Mouse (Mus musculus) hindbrain, embryonic 12.5 days (tissue): ENCODE results near the gene Rcan2. TPM values are rescaled to one million over a fixed set of nuclear protein-coding genes. Genes with fewer than 3 reads are reported as not detected.

Source experiments
- ATAC-seq: fragments of 200-750 bp; cut with Nextera tagmentation; 2 replicates; pipeline ENCODE4 v1.8.0; 2017; ENCODE audit warnings: moderate TSS enrichment; ENCODE audit not compliant: low FRiP score
- H3K27ac ChIP-seq: fragments of 300-500 bp; sonication (generic); 2 replicates; pipeline ENCODE4 v1.5.1; 2016; ENCODE audit warnings: mild to moderate bottlenecking
- H3K27me3 ChIP-seq: fragments of 300-500 bp; sonication (generic); 2 replicates; pipeline ENCODE4 v1.6.1; 2016; ENCODE audit warnings: mild to moderate bottlenecking
- H3K36me3 ChIP-seq: fragments of 300-500 bp; sonication (generic); 2 replicates; pipeline ENCODE4 v1.6.1; 2016; ENCODE audit warnings: mild to moderate bottlenecking
- H3K4me1 ChIP-seq: fragments of 300-500 bp; sonication (generic); 2 replicates; pipeline ENCODE4 v1.6.1; 2016
- H3K4me2 ChIP-seq: fragments of 300-500 bp; sonication (generic); replicated peaks from 2 replicates; pipeline ENCODE4 v1.6.1; 2016; ENCODE audit warnings: mild to moderate bottlenecking
- H3K4me3 ChIP-seq: fragments of 300-500 bp; sonication (generic); 2 replicates; pipeline ENCODE4 v1.5.1; 2016; ENCODE audit warnings: mild to moderate bottlenecking
- H3K9ac ChIP-seq: fragments of 300-500 bp; sonication (generic); 2 replicates; pipeline ENCODE4 v1.6.1; 2016; ENCODE audit warnings: mild to moderate bottlenecking, moderate library complexity
- H3K9me3 ChIP-seq: fragments of 300-500 bp; sonication (generic); replicated peaks from 2 replicates; pipeline ENCODE4 v1.6.1; 2016; ENCODE audit warnings: mild to moderate bottlenecking
- WGBS: fragments of 180-500 bp; shearing (Covaris S2); methylation state at CpG from one replicate; pipeline ENCODE4 v1.1.7; 2016; 5-methylcytosine and 5-hydroxymethylcytosine counted together
- polyA plus RNA-seq: library from polyadenylated mRNA; unstranded; fragments of >200 nt; fragmentation: Nextera tagmentation; extraction: Ambion mirVana; gene quantifications from 2 replicates; pipeline ENCODE4 v1.2.1, GENCODE M21; 2016

The Rcan2 gene
- polyA plus RNA-seq, 1 experiment from 2014 or later, result 51.9 TPM

DNA sequence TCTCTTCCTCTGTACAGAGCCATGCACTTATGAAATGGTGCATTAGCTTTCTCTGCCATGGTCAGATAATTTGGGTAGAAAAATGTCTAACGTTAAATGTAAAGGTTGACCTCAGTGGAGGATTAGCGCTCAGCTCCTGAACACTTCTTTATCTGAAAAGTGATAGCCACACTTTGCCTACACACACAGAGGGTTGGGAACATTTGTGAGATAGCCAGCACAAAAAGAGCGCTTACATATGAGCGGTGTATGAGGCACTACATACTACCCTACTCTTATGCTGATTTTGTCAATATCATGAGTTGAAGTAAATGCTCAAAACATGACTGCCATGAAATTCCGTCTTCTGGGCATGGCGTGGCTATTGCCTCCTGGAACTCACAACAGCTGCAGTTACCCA is 196.9 kb downstream of the Rcan2 start:
- Histone ChIP-seq H3K4me1 (peaks cover 8% of the 10 kb centered on the region; the same call in 1 of the 2 replicates), H3K9ac (no peak overlapping the region), H3K27me3 (no peaks in the 10 kb centered on the region), H3K27ac (no peak overlapping the region), H3K4me3 (no peak overlapping the region), H3K4me2 (no peak overlapping the region), H3K9me3 (no peaks in the 10 kb centered on the region), H3K36me3 (no peaks in the 10 kb centered on the region)
- ATAC-seq, result no peak
- WGBS, result 95% methylated on average over 6 of the region's 6 CpGs

GRCm38 (mm10) chr17:44004401-44004800 is 203.2 kb downstream of the Rcan2 start:
- no peak for ATAC-seq
- WGBS, result 51% methylated on average over 2 of the region's 2 CpGs
- H3K4me1 ChIP-seq, result no peaks in the 10 kb centered on the region

GRCm38 (mm10) chr17:44007411-44007810 is 206.3 kb downstream of the Rcan2 start:
- Histone ChIP-seq H3K36me3 (no peaks in the 10 kb centered on the region), H3K27ac (no peak overlapping the region), H3K9ac (no peak overlapping the region), H3K4me2 (no peak overlapping the region), H3K27me3 (no peaks in the 10 kb centered on the region), H3K4me1 (no peaks in the 10 kb centered on the region), H3K4me3 (no peak overlapping the region), H3K9me3 (no peaks in the 10 kb centered on the region)
- ATAC-seq, result no peak
- WGBS, result 88% methylated on average over 2 of the region's 2 CpGs

More at GRCm38 (mm10) chr17:44004401-44004800, 203.2 kb downstream of the Rcan2 start:
- Histone ChIP-seq H3K9me3 (no peaks in the 10 kb centered on the region), H3K27me3 (no peaks in the 10 kb centered on the region), H3K9ac (no peak overlapping the region), H3K27ac (no peak overlapping the region), H3K4me2 (no peak overlapping the region), H3K36me3 (no peaks in the 10 kb centered on the region), H3K4me3 (no peak overlapping the region)

- Histone ChIP-seq H3K9ac (no peak overlapping the region), H3K4me2 (no peak overlapping the region), H3K9me3 (no peaks in the 10 kb centered on the region), H3K27me3 (no peaks in the 10 kb centered on the region), H3K27ac (no peak overlapping the region), H3K36me3 (no peaks in the 10 kb centered on the region), H3K4me3 (no peak overlapping the region), H3K4me1 (no peaks in the 10 kb centered on the region)
- no peak for ATAC-seq
- 72% methylated on average over 4 of the region's 4 CpGs for WGBS
Observed at GRCm38 (mm10) chr17:44011917-44012316, 210.8 kb downstream of the Rcan2 start.

DNA sequence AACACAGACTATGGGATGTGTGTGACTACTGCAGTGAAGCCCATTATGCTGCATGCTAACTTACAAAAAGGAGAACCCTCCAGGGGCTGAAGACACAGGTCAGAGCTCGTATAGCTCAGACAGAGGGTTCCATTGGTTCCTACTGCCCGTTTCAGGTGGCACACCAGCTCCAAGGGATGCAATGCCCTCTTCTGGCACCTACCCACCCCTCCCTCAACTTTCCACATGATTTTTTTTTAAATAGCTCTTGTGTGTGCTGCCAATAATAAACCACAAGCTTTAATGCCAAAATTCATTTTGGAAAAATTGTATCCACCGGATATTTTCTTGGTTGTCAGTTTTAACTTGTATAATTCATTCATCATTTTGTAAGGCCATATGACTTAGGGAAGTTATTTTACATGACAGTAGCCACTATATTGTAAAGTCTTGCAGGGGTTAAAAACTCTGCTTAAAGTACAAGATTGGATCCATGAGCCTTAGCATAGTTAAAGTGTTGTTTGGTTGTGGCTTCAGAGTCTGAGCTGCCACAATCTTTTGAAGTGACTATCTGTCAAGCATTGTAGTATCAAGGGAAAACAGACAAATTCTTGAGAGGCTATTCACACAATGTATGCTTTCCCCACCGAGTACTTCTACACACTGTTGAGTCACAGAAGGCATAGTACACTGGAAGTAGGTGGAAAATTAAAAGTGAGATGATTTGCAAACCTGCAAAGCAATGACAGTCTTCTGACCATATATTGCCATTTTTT is 212.8 kb downstream of the Rcan2 start:
- Histone ChIP-seq H3K27ac (no peak overlapping the region), H3K36me3 (0 out of 2 replicates have a peak, but pooled peaks cover 3% of the 10 kb centered on the region), H3K27me3 (no peaks in the 10 kb centered on the region), H3K9me3 (no peaks in the 10 kb centered on the region), H3K4me2 (no peak overlapping the region), H3K4me1 (no peaks in the 10 kb centered on the region), H3K9ac (no peak overlapping the region), H3K4me3 (no peak overlapping the region)
- no peak for ATAC-seq
- 69% methylated on average over 4 of the region's 4 CpGs for WGBS

DNA sequence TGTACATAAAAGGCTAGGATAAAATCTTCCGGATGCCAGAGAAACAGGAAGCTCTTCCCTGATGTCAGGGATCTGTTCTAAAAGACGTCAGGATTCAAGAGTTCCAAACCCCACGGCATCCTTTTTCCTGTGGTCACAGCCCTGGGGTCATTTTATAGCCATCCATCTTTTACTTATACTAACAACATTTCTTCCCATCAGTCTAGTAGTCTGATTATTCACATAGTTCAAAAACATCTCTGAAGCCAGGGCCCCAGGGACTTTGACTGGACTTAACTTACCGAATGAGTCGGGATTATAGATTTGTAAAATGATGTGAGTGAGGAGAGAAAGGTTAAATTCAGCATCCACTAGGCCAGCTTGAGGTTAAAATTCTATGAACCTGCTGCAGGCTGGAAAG is 215.2 kb downstream of the Rcan2 start:
- Histone ChIP-seq H3K9ac (no peak overlapping the region), H3K9me3 (no peaks in the 10 kb centered on the region), H3K27me3 (no peaks in the 10 kb centered on the region), H3K36me3 (0 out of 2 replicates have a peak, but pooled peaks cover 6% of the 10 kb centered on the region), H3K4me3 (no peak overlapping the region), H3K4me1 (no peaks in the 10 kb centered on the region), H3K4me2 (no peak overlapping the region), H3K27ac (no peak overlapping the region)
- WGBS, result 83% methylated on average over 5 of the region's 5 CpGs
- ATAC-seq, result no peak

GRCm38 (mm10) chr17:44020707-44021220 is 219.6 kb downstream of the Rcan2 start:
- Histone ChIP-seq H3K9ac (no peak overlapping the region), H3K9me3 (no peaks in the 10 kb centered on the region), H3K36me3 (0 out of 2 replicates have a peak, but pooled peaks cover 6% of the 10 kb centered on the region), H3K4me3 (no peak overlapping the region), H3K27ac (no peak overlapping the region), H3K4me1 (peaks cover 3% of the 10 kb centered on the region), H3K27me3 (no peaks in the 10 kb centered on the region), H3K4me2 (no peak overlapping the region)
- 77% methylated on average over 6 of the region's 6 CpGs for WGBS
- ATAC-seq, result no peak

GRCm38 (mm10) chr17:44023842-44024241 is 222.7 kb downstream of the Rcan2 start:
- H3K36me3 ChIP-seq, result 0 out of 2 replicates have a peak, but pooled peaks cover 3% of the 10 kb centered on the region
- no peak overlapping the region for H3K4me2 ChIP-seq
- H3K27ac ChIP-seq, result no peak overlapping the region
- 72% methylated on average over 2 of the region's 2 CpGs for WGBS
- H3K9ac ChIP-seq, result no peak overlapping the region
- H3K27me3 ChIP-seq, result no peaks in the 10 kb centered on the region
- peaks cover 10% of the 10 kb centered on the region for H3K4me1 ChIP-seq
- no peaks in the 10 kb centered on the region for H3K9me3 ChIP-seq
- no peak overlapping the region for H3K4me3 ChIP-seq
- ATAC-seq, result no peak

GRCm38 (mm10) chr17:44025011-44025410 is 223.9 kb downstream of the Rcan2 start:
- H3K4me3 ChIP-seq, result no peak overlapping the region
- H3K27ac ChIP-seq, result no peak overlapping the region
- 80% methylated on average over 2 of the region's 2 CpGs for WGBS
- H3K9ac ChIP-seq, result no peak overlapping the region
- ATAC-seq, result no peak
- H3K4me1 ChIP-seq, result peaks cover 10% of the 10 kb centered on the region
- no peaks in the 10 kb centered on the region for H3K9me3 ChIP-seq
- H3K27me3 ChIP-seq, result no peaks in the 10 kb centered on the region
- H3K4me2 ChIP-seq, result no peak overlapping the region
- 0 out of 2 replicates have a peak, but pooled peaks cover 3% of the 10 kb centered on the region for H3K36me3 ChIP-seq

- ATAC-seq, result 0 out of 2 replicates have a peak, but pooled peaks have one; percentile 44
- 40% methylated on average over 6 of the region's 6 CpGs for WGBS
- no peaks in the 10 kb centered on the region for H3K27me3 ChIP-seq
- no peak overlapping the region for H3K9ac ChIP-seq
- H3K36me3 ChIP-seq, result no peaks in the 10 kb centered on the region
- peak overlapping the region; percentile 64 for H3K27ac ChIP-seq
- H3K9me3 ChIP-seq, result no peaks in the 10 kb centered on the region
- peaks cover 16% of the 10 kb centered on the region for H3K4me1 ChIP-seq
- H3K4me2 ChIP-seq, result no peak overlapping the region
- no peak overlapping the region for H3K4me3 ChIP-seq
Observed at GRCm38 (mm10) chr17:44025935-44026334, 224.8 kb downstream of the Rcan2 start.

DNA sequence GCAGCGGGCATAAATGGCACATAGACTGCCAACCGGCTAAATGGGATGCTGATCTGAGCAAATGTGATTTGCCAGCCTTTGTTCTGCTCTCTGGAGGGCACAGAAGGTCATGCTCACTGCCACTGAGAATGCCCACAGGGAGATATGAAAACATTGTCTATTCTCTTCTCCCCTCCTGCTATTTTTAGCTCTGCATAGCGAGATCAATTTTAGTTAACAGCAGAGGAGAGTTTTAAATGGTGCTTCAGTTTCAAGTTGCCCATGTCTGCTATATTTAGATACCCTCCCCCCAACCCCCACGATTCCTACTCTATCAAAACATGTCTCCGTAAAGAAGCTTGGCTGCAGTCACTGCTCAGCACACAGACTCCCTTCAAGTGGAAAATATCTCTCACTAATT is 225.2 kb downstream of the Rcan2 start:
- Histone ChIP-seq H3K4me1 (peaks cover 19% of the 10 kb centered on the region), H3K9ac (no peak overlapping the region), H3K9me3 (no peaks in the 10 kb centered on the region), H3K4me2 (peak overlapping the region; percentile 25; the same call in 1 of the 2 replicates), H3K27ac (peak overlapping the region; percentile 64), H3K4me3 (no peak overlapping the region), H3K27me3 (no peaks in the 10 kb centered on the region), H3K36me3 (no peaks in the 10 kb centered on the region)
- WGBS, result 16% methylated on average over 5 of the region's 5 CpGs
- ATAC-seq, result peak; percentile 44; the same call in 1 of the 2 replicates

GRCm38 (mm10) chr17:44026786-44027185 is 225.6 kb downstream of the Rcan2 start:
- Histone ChIP-seq H3K9me3 (no peaks in the 10 kb centered on the region), H3K27ac (peak overlapping the region; percentile 64)
- no peak for ATAC-seq

GRCm38 (mm10) chr17:44027311-44027710 is 226.2 kb downstream of the Rcan2 start:
- Histone ChIP-seq H3K4me2 (no peak overlapping the region), H3K27ac (no peak overlapping the region), H3K9me3 (no peaks in the 10 kb centered on the region), H3K4me3 (no peak overlapping the region), H3K36me3 (no peaks in the 10 kb centered on the region), H3K4me1 (peaks cover 19% of the 10 kb centered on the region), H3K27me3 (no peaks in the 10 kb centered on the region), H3K9ac (no peak overlapping the region)
- 89% methylated on average over 9 of the region's 9 CpGs for WGBS
- ATAC-seq, result no peak

More at GRCm38 (mm10) chr17:44026786-44027185, 225.6 kb downstream of the Rcan2 start:
- peaks cover 19% of the 10 kb centered on the region for H3K4me1 ChIP-seq
- no peak overlapping the region for H3K4me2 ChIP-seq
- no peaks in the 10 kb centered on the region for H3K36me3 ChIP-seq
- H3K4me3 ChIP-seq, result no peak overlapping the region
- H3K27me3 ChIP-seq, result no peaks in the 10 kb centered on the region
- H3K9ac ChIP-seq, result no peak overlapping the region
